Mouse (Mus musculus): Measurements from ENCODE around the gene Myt1. TPM values are rescaled to one million over a fixed set of nuclear protein-coding genes. Genes with fewer than 3 reads are reported as not detected.
"Not testable (repeated sequence)": the region's sequence is repeated elsewhere in the genome, so short reads cannot be mapped to it uniquely, and the experiment has no call there.

Myt1 gene
- total RNA-seq, 2 experiments from 2014 or later = 26.3 to 27.8 TPM

DNA sequence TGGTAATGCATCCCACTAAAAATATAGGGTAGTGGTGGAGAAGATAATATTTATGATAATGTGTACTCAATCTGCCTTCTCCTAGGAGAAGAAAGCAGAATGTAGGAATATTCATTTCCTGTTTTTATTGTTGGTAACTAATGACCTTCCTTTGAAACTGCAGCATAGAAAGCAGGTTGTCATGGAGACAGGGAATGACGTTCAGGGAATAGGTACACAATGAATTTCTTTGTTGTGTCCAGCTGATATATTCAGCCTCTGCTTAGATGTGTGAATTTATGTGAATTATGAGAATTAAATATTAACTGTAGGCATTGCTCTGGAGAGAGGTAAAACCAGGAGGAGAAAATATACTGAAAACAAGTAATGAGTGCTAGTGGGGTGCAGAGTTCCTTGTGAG lies 18.3 kb downstream of the Myt1 start:
- DNase-seq = no peak

DNA sequence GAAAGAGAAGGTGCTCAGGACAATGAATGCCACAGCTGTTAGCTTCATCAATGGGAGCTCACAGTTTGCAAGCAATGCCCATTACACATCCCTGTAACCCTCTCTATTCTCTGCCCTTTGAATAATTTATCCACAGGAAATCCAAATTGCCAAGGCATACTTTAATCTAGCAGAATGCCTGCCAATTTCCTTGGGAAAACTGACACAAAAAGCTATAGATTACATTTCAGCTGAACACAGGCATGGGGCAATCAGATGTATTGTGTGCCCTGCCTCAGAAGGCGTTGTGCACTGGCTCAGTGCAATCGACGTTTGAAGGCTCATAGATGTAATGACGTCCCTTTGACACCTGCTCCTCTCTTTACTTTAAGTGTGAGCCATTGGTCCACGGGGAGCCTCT lies 24.7 kb downstream of the Myt1 start:
- no peak for DNase-seq

DNA sequence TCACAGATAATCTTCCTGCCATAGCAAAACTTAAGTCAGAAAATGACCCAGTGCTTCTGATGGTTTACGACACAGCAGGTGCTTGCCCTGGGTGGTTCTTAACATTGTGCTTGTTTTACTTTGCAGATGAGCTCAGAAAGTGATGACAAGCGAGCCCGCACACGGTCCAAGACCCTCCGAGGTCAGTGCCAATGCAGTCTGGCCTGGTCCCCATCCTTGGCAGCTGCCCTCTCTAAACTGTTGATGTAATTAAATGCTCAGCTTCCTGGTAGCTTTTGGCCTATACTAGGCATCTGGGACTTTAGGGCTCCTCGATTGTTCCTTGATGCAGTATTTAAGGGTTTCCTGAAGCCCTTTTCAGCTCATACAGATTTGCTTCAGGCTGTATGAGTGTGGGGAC lies 26.3 kb downstream of the Myt1 start:
- DNase-seq = no peak

DNA sequence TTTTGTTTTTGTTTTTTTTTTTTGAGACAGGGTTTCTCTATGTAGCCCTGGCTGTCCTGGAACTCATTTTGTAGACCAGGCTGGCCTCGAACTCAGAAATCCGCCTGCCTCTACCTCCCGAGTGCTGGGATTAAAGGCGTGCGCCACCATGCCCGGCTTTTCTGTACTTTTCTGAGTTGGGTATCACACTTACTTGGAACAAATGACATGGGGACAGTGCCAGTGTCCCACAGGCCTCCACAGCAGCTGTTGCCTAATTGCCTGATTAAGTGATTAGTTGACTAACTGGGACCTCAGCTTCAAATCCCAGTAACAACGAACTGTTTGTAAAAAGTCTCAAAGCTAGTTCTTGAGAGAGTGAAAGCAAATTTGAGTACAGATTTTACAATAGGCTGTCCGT lies 30.1 kb downstream of the Myt1 start:
- DNase-seq = not testable (repeated sequence)

DNA sequence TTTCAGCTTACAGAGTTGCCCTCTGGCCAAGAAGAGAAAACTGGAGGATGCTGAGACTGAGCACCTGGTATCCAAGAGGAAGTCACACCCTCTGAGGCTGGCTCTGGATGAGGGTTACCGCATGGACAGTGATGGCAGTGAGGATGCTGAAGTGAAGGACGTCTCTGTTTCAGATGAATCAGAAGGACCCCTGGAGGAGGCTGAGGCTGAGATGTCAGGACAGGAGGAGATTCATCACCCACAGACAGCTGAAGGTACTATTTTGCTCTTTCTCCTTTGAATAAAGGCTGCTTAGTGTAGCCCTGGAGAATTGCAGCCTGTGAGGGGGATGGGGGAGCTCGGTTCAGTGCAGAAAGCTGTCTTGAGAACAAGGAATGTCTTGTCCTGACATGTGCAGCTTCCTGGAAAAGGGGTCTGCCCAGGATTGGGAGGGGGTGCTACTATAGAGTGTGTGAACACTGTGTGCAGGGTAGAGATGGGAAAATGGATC lies 32.6 kb downstream of the Myt1 start:
- peak; percentile 7 to 14 for DNase-seq

DNA sequence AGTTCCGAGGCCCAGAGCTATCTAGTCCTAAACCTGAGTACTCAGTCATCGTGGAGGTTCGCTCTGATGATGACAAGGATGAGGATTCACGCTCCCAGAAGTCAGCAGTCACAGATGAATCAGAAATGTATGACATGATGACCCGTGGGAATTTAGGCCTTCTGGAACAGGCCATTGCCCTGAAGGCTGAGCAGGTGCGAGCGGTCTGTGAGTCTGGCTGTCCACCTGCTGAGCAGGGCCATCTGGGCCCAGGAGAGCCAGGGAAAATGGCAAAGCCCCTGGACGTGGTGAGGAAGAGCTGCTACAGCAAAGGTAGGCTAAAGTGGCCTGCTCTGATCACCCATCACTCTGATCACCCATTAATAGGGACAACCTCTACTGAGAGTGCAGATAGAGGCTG lies 34.5 kb downstream of the Myt1 start:
- no peak for DNase-seq

DNA sequence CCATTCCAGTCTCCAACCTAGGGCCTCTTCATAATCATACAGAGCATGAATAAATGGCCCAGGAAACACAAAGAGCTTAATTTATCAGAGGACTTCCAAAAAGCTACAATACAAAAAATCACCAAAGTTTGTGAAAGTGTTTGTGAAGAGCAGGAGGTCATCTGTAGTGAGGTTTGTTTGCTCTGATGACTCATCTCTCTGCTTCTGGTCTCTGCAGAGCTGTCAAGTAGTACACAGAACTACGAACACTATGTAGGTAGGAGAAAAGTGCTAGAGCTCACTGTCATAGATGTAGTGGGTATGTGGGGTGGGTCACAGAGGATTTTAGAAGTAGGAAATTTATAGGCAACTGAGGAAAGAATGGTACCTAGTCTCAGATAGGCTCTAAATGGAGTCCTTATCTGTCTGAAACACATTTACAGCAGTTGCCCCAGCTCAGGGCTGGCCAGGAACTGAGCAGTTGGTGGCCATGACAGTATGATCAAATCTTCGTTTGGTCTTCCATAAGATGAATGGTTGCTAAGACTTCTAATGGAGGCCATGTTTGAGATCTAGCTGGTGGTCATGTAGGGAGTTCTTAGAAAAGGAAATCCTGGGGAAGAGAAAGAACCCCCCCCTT lies 66.0 kb downstream of the Myt1 start:
- no peak for DNase-seq

DNA sequence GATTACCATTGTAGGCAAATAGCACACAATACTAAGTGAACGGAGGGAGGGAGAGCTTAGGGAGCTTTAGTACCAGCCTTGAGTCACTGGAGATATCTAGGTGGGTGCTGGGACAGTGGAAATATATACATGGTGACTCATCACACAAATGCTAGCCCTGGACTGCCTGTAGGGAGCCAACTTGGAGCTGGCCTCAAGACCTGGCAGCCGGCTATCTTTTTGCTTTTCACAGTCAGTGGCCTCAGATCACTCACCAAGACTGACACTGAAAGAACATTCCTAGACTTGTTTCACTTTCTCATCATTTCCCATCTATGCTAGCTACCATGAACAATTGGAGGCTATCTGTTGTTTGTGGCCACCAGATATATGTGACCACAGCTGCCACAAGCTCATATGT lies 69.6 kb downstream of the Myt1 start:
- DNase-seq = no peak

DNA sequence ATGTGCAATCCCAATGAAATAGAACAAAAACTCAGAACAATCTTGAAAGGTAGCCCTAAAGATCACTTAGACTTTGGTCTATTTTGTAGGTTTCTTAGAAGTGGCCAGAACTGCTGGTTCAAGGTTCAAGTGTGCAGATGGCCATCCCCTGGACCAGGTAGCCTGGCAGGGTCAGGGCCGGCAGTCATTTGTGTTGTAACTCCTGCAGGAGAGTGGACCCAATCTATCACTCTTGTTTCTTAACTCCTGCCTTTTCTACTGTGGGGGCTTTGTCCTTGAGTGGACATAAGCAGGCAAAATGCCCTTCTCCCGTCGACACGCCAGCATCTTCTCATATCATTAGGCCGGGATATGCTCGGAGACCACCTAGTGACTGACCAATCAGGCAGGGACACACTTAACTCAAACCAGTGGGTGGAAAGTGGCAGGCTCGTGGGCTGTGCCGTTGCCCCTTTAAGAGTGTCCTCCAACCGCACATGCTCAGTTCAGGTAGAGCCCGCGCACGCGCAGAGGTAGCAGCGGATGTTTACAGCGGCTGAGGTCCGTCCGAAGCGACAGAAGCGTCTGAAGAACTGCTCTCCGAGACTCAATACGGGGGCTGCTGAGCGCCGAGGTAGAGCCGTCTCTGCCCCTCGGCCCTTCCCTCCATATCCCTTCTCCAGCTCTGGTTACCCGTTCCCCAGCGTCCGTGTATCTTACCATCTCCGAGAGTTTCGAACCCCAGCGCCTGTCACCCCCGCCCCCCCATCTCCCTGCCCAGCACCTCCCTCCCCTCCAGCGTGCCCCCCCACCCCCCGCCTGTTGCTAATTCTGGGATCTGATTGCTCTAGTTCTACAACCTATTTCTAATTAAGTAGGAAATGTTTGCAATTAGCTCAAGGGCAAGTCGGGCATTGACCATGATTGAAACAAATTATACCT lies 74.5 kb downstream of the Myt1 start, which contains the start of gene Pcmtd2:
TSS of gene Pcmtd2 (plus strand) at position 483 of the 921 bp plus-strand sequence.
- peak; percentile 90 to 92 for DNase-seq

DNA sequence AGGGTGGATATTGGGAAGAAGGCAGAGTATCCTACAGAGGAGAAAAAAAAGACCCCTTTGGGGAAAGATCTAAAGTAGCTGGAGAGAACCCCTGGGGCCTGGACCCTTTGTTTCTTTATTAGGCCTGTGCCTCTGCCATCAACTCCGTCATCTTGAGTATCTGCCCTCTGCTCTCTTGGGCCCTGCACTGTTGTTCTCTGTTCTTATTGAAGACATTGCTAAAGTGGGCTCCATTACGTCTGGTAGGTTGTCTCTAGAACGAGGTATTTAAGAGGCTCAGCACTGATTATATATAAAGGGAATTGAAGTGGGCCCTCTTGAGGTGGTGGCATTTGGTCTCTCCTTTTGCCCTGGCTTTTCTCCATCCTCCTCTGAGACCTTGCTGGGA lies 75.2 kb downstream of the Myt1 start:
- DNase-seq = no peak

DNA sequence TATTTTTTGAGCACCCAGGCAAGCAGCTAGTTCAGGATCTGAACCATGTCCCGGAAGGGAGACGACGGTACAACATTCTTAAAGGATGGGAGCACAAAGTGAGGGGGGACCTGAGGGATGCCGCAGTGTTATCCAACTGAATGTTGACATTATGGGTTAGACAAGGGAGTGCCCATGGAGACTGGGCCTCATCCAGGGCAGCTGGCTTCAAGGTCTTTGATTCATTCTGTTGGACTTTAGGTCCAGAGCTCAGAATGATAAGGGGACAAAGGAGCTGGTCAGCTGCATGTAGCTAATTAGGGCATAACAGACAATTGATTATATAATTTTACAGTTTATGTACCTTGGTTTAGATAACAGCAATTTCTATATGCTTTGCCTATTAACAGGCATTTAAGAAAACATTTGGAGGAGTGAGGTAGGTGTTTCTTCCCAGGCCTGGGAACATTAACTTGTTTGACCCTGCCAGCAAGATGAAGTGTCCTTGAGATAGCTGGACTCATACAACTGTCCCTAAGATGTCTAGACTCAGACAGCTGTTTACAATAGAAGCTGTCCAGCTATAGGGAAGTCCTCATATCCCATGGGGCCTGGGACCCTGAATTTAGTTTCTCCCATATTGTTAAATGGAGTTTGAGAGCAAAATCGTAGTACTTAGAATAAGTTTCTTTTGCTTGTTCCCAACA lies 82.7 kb downstream of the Myt1 start:
- DNase-seq = no peak

DNA sequence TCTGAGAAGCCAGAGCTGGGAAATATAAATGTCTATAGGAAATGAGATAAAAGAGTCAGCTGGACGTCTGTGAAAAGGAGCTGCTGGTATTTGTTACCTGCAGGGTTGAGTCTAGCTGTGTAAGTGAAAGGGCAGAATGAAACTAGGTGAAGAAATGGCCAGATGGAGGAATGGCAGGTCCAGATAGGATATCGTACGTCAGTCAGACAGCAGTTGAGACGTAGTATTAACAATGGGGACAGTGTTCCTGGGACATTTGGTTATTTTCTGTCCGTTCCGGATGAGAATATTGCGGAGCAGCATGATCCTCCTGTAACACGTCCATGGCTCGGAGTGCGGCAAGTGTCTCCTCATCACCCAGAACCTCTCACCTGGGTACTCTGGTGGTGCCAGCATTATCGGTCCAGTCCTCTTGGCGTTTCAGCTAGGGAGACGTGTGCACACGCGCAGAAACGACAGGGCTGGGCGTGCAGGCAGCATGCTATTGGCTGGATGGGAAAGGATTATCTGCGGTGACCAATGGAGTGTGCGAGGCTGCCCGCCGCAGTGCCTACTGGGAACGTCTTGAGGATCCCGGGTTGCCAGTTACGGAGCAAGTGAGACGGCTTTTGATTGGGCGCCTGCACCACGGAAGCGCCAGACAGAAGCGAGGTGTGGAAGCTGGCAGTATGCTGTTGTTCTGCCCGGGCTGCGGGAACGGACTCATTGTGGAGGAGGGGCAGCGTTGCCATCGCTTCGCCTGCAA lies 100.8 kb downstream of the Myt1 start, which contains the start of gene Polr3k:
TSS of gene Polr3k (plus strand) at position 547 of the 745 bp plus-strand sequence.
- peak; percentile 96 to 97 for DNase-seq

DNA sequence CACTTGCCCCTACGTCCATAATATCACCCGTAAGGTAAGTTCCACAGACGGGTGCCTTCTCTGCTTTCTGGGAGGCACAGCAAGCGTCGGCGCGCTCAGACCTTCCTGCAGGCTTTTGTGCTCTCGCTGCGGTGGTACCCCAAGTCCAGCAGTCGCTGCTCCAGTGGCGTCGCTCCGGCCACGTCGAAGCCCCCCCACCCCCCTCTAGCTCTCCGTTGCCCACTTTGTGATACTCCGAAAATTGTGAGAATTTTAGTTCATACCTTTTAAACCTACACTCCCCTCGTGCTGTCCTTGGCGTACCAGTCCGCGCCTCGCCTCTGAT lies 101.4 kb downstream of the Myt1 start:
- no peak for DNase-seq

DNA sequence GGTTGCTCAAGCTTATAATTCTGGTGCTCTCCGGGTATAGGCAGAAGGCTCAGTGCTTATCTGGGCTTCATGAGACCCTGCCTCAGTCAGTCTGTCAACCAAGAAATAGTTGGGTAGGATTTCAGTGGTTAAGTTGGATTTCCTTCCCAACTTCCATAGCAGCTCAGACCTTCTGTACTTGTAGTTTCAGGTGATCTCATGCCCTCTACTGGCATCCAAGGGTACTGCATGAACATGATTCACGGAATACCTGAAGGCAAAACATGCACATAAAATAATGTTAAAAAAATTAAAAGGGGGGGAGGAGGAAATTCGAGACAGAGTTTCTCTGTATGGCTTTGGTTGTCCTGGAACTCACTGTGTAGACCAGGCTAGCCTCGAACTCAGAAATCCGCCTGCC lies 103.8 kb downstream of the Myt1 start:
- DNase-seq = peak in 1 of 2 experiments; percentile 57

DNA sequence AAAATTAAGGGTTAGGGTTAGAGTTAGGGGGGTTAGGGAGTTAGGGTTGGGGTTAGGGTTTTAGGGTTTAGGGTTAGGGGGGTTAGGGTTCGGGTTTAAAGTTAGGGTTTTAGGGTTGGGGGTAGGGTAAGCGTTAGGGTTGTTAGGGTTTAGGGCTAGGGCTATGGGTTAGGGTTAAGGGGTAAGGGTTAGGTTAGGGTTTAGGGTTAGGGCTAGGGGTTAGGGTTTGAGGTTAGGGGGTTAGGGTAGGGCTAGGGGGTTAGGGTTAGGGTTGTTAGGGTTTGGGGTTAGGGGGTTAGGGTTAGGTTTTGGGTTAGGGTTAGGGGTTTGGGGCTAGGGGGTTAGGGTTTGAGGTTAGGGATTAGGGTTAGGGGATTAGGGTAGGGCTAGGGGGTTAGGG lies 107.9 kb downstream of the Myt1 start:
- no peak for DNase-seq

Other genes with a start within 250 kb of the Myt1 start
- gene Dnajc5, start 242.8 kb upstream of the Myt1 start, total RNA-seq (2021) = 100 to 1,000 TPM; 252 to 275 TPM
- gene Uckl1, start 178.4 kb upstream of the Myt1 start, total RNA-seq (2021) = 10 to 100 TPM; 59.6 to 60.7 TPM
- gene Prpf6, start 171.5 kb upstream of the Myt1 start, total RNA-seq (2021) = 10 to 100 TPM; 55.7 to 58.1 TPM
- 100 to 1,000 TPM in 1 of 2 experiments, 10 to 100 TPM in 1; 96.3 to 101 TPM for gene Zfp512b, start 170.5 kb upstream of the Myt1 start, total RNA-seq (2021)
- 10 to 100 TPM; 14.3 to 16.4 TPM for gene Samd10, start 164.1 kb upstream of the Myt1 start, total RNA-seq (2021)
- gene Gm29797, start 106.3 kb upstream of the Myt1 start, total RNA-seq (2021) = 1 to 10 TPM; 1.1 to 1.6 TPM
- 10 to 100 TPM in 1 of 2 experiments, 1 to 10 TPM in 1; 8.3 to 11.1 TPM for gene Sox18, start 91.7 kb upstream of the Myt1 start, total RNA-seq (2021)
- gene Tcea2, start 83.0 kb upstream of the Myt1 start, total RNA-seq (2021) = 10 to 100 TPM; 60.6 to 62.0 TPM
- 10 to 100 TPM; 44.0 to 44.1 TPM for gene Rgs19, start 69.4 kb upstream of the Myt1 start, total RNA-seq (2021)
- gene Lkaaear1, start 64.9 kb upstream of the Myt1 start, total RNA-seq (2021) = not detected
- 10 to 100 TPM; 47.7 to 56.7 TPM for gene Oprl1, start 48.3 kb upstream of the Myt1 start, total RNA-seq (2021)
- 10 to 100 TPM; 87.3 to 91.1 TPM for gene Pcmtd2, start 74.5 kb downstream of the Myt1 start, total RNA-seq (2021)
- gene Polr3k, start 101.0 kb downstream of the Myt1 start, total RNA-seq (2021) = 10 to 100 TPM; 29.5 to 36.2 TPM
- gene Gm14496, start 227.8 kb downstream of the Myt1 start, total RNA-seq (2021) = not detected